Mouse (Mus musculus): ENCODE results near the gene Ppp1r8.

Gene Ppp1r8

GRCm38 (mm10) chr4:132778562-132779201, 64.3 kb downstream of the Ppp1r8 start:
- DNase-seq (ENCODE audit: low read depth, low spot score) = no peak

Data from CD4-positive, CD25-positive, alpha-beta regulatory T cell, adult 2 months (primary cell).